10 mouse cellular contexts compared by ENCODE assay signal in genomic region chr5:34538527-34538926, GRCm38 (mm10). TPM values are rescaled to one million over a fixed set of nuclear protein-coding genes. Genes with fewer than 3 reads are reported as not detected.
A peak's percentile ranks its signal among the peaks of the same experiment; 100 is the strongest.
DNase-seq lines count a peak whose midpoint lies in the region.
"Had no signal": no experiment of that assay in that cellular context is flagged by ENCODE, and none has a peak within 500 bp of the region (broad histone marks: within the 10 kb centered on the region; RNA-seq: fewer than 3 reads in every experiment).

No protein-coding gene starts in this region.

- no peaks in the 10 kb centered on the region for H3K9me3 ChIP-seq in embryonic facial prominence, embryonic 10.5 days
- H3K9me3 ChIP-seq: heart, embryonic 13.5 days; neural tube, embryonic 12.5 days had no signal

- peak; percentile 28 for DNase-seq in gastrocnemius, postnatal 10 days
- no peak for DNase-seq in gastrocnemius, adult 8-10 months (ENCODE audit: low spot score in 2 of 2)
- DNase-seq in CD4-positive helper T cell, adult 2 months (ENCODE audit: low read depth, low spot score): peak; percentile 81
- peak; percentile 35 for DNase-seq in embryonic facial prominence, embryonic 10.5 days (ENCODE audit: low spot score)
- DNase-seq in natural killer cell, adult 2 months (ENCODE audit: low spot score in 2 of 2): peak; percentile 51 to 69
- no peak for DNase-seq in Muller cell, postnatal 12 days (ENCODE audit: inconsistent ontology term)
- DNase-seq in adrenal gland, adult 18-20 months (ENCODE audit: low spot score in 2 of 2): no peak
- DNase-seq in urinary bladder, postnatal 36 days (ENCODE audit: low spot score in 2 of 2): no peak

- 37% methylated on average over 5 of the region's 5 CpGs for WGBS in embryonic facial prominence, embryonic 10.5 days

- H3K36me3 ChIP-seq in embryonic facial prominence, embryonic 10.5 days (replicated peaks): no peaks in the 10 kb centered on the region
- H3K36me3 ChIP-seq: heart, embryonic 13.5 days; neural tube, embryonic 12.5 days had no signal

- H3K27me3 ChIP-seq in embryonic facial prominence, embryonic 10.5 days (replicated peaks; ENCODE audit: low read depth, poor library complexity, severe bottlenecking): no peaks in the 10 kb centered on the region
- H3K27me3 ChIP-seq: heart, embryonic 13.5 days; neural tube, embryonic 12.5 days had no signal

- H3K4me1 ChIP-seq in embryonic facial prominence, embryonic 10.5 days: 0 out of 2 replicates have a peak, but pooled peaks cover 4% of the 10 kb centered on the region
- H3K4me1 ChIP-seq: neural tube, embryonic 12.5 days had no signal

- H3K27ac ChIP-seq in embryonic facial prominence, embryonic 10.5 days (replicated peaks): no peak overlapping the region
- H3K27ac ChIP-seq: heart, embryonic 13.5 days; neural tube, embryonic 12.5 days had no signal

- no peak overlapping the region for H3K4me3 ChIP-seq in embryonic facial prominence, embryonic 10.5 days
- H3K4me3 ChIP-seq: heart, embryonic 13.5 days; neural tube, embryonic 12.5 days had no signal

RNA-seq across cellular contexts. Expression of gene Sh3bp2, which starts 12.9 kb away (rescaled TPM):
- total RNA-seq in gastrocnemius, postnatal 10 days (2021): 1 to 10 TPM; 3.3 to 6.2 TPM
- 1 to 10 TPM in 3 of 4 experiments, under 1 TPM in 1; 0.59 to 2.7 (median 1.4) TPM for total RNA-seq in gastrocnemius, adult 8-10 months (2022)
- 7.3 and 8.7 TPM in 2 replicates for polyA plus RNA-seq in embryonic facial prominence, embryonic 10.5 days (2016; fragmentation: Nextera tagmentation; extraction: Ambion mirVana)
- 10 to 100 TPM; 16.9 to 20.9 TPM for total RNA-seq in adrenal gland, adult 18-20 months (2021)

RNA-seq across cellular contexts. Expression of gene Tnip2, which starts 24.7 kb away (rescaled TPM):
- total RNA-seq in gastrocnemius, postnatal 10 days (2021): 1 to 10 TPM; 3.3 to 6.0 TPM
- total RNA-seq in gastrocnemius, adult 8-10 months (2022): 1 to 10 TPM; 1.7 to 4.0 (median 2.6) TPM
- polyA plus RNA-seq in embryonic facial prominence, embryonic 10.5 days (2016; fragmentation: Nextera tagmentation; extraction: Ambion mirVana): 4.1 and 4.8 TPM in 2 replicates
- total RNA-seq in adrenal gland, adult 18-20 months (2021): 10 to 100 TPM; 14.9 to 18.3 TPM

RNA-seq across cellular contexts. Expression of gene Add1, which starts 34.9 kb away (rescaled TPM):
- 100 to 1,000 TPM in 1 of 2 experiments, 10 to 100 TPM in 1; 92.4 to 125 TPM for total RNA-seq in gastrocnemius, postnatal 10 days (2021)
- total RNA-seq in gastrocnemius, adult 8-10 months (2022): 10 to 100 TPM; 59.0 to 71.9 (median 66.0) TPM
- 158 and 166 TPM in 2 replicates for polyA plus RNA-seq in embryonic facial prominence, embryonic 10.5 days (2016; fragmentation: Nextera tagmentation; extraction: Ambion mirVana)
- total RNA-seq in adrenal gland, adult 18-20 months (2021): 100 to 1,000 TPM; 127 to 136 TPM

Comparison
In these comparisons a context has a peak if more than half of its experiments do, and no peak if none do; other contexts are left out.
1. DNase-seq: peak in gastrocnemius, postnatal 10 days (single experiment), CD4-positive helper T cell, adult 2 months (single experiment), embryonic facial prominence, embryonic 10.5 days (single experiment) and natural killer cell, adult 2 months (2 of 2); none in gastrocnemius, adult 8-10 months (0 of 2), Muller cell, postnatal 12 days (single experiment), adrenal gland, adult 18-20 months (0 of 2) and urinary bladder, postnatal 36 days (0 of 2).